Mouse (Mus musculus) MEL (cell line): ENCODE measurements around the gene Rassf1. TPM values are rescaled to one million over a fixed set of nuclear protein-coding genes. Genes with fewer than 3 reads are reported as not detected.

ENCODE experiments used
- DNase-seq: peaks from one replicate; pipeline ENCODE4 v3.0.0; 2011; ENCODE audit warnings: low read depth, low spot score
- H3K27ac ChIP-seq: 2 replicates; pipeline ENCODE4 v1.5.1; 2012; ENCODE audit warnings: low read depth, mild to moderate bottlenecking, control low read depth, low read length, moderate library complexity; ENCODE audit not compliant: control insufficient read depth
- H3K27me3 ChIP-seq, 2 experiments: fragments of 150-350 bp in 1 of 2; sonication (generic) in 1 of 2; 2 replicates each; pipeline ENCODE4 v1.6.1; 2012; ENCODE audit warnings: low read length in 2 of 2, mild to moderate bottlenecking in 2 of 2, improper control_type of control experiment in 1 of 2, moderate library complexity in 1 of 2; ENCODE audit not compliant: insufficient read depth in 2 of 2, control insufficient read depth in 1 of 2
- H3K36me3 ChIP-seq, 2 experiments: 2 replicates each; pipeline ENCODE4 v1.6.1; 2012 to 2014; ENCODE audit warnings: low read length in 2 of 2, improper control_type of control experiment in 1 of 2, inconsistent platforms in 1 of 2, mild to moderate bottlenecking in 1 of 2; ENCODE audit not compliant: insufficient read depth in 2 of 2, control insufficient read depth in 1 of 2
- H3K4me1 ChIP-seq, 2 experiments: fragments of 150-350 bp in 1 of 2; sonication (generic) in 1 of 2; 2 replicates each; pipeline ENCODE4 v1.6.1; 2012; ENCODE audit warnings: low read length in 2 of 2, improper control_type of control experiment in 1 of 2, mild to moderate bottlenecking in 1 of 2; ENCODE audit not compliant: insufficient read depth in 2 of 2, control insufficient read depth in 1 of 2
- H3K4me3 ChIP-seq, 2 experiments: fragments of 150-350 bp in 1 of 2; sonication (generic) in 1 of 2; 2 replicates each; pipeline ENCODE4 v1.5.1; 2012; ENCODE audit warnings: low read depth in 2 of 2, low read length in 2 of 2, mild to moderate bottlenecking in 2 of 2, moderate library complexity in 2 of 2, control low read depth in 1 of 2, improper control_type of control experiment in 1 of 2; ENCODE audit not compliant: control insufficient read depth in 1 of 2, insufficient read depth in 1 of 2
- H3K79me2 ChIP-seq: 2 replicates; pipeline ENCODE4 v1.6.1; 2012; ENCODE audit warnings: mild to moderate bottlenecking, low read length, moderate library complexity; ENCODE audit not compliant: control insufficient read depth, poor library complexity, insufficient read depth
- H3K9ac ChIP-seq: 2 replicates; pipeline ENCODE4 v1.6.1; 2012; ENCODE audit warnings: low read depth, mild to moderate bottlenecking, control low read depth, low read length, moderate library complexity; ENCODE audit not compliant: control insufficient read depth, poor library complexity, severe bottlenecking
- H3K9me3 ChIP-seq: fragments of 150-350 bp; sonication (generic); replicated peaks from 2 replicates; pipeline ENCODE4 v1.6.1; 2012; ENCODE audit warnings: mild to moderate bottlenecking, low read length, improper control_type of control experiment, moderate library complexity; ENCODE audit not compliant: insufficient read depth
- BHLHE40 ChIP-seq: IDR thresholded peaks from 2 replicates; pipeline ENCODE4 v1.6.1; 2012; ENCODE audit warnings: low read depth, mild to moderate bottlenecking, inconsistent platforms, low read length, improper control_type of control experiment, borderline replicate concordance
- CHD2 ChIP-seq: IDR thresholded peaks from 2 replicates; pipeline ENCODE4 v1.6.1; 2011; ENCODE audit warnings: low read length, improper control_type of control experiment
- ELF1 ChIP-seq: IDR thresholded peaks from 2 replicates; pipeline ENCODE4 v1.6.1; 2014; ENCODE audit warnings: low read depth, mild to moderate bottlenecking, inconsistent platforms, low read length, improper control_type of control experiment, moderate library complexity
- EP300 ChIP-seq, 2 experiments: IDR thresholded peaks; 2 replicates each; pipeline ENCODE4 v1.6.1; 2011; ENCODE audit warnings: improper control_type of control experiment in 2 of 2, low read length in 2 of 2, low read depth in 1 of 2, mild to moderate bottlenecking in 1 of 2
- ETS1 ChIP-seq: IDR thresholded peaks from 2 replicates; pipeline ENCODE4 v1.6.1; 2012; ENCODE audit warnings: low read depth, mild to moderate bottlenecking, inconsistent platforms, low read length, improper control_type of control experiment, moderate library complexity
- GABPA ChIP-seq: IDR thresholded peaks from 2 replicates; pipeline ENCODE4 v1.6.1; 2012; ENCODE audit warnings: low read depth, mild to moderate bottlenecking, inconsistent platforms, low read length, improper control_type of control experiment, moderate library complexity
- GATA1 ChIP-seq: IDR thresholded peaks from 2 replicates; pipeline ENCODE4 v1.6.1; 2011; ENCODE audit warnings: low read depth, low read length, improper control_type of control experiment
- HCFC1 ChIP-seq: IDR thresholded peaks from 2 replicates; pipeline ENCODE4 v1.6.1; 2012; ENCODE audit warnings: low read depth, mild to moderate bottlenecking, inconsistent platforms, low read length, improper control_type of control experiment, moderate library complexity
- JUND ChIP-seq: IDR thresholded peaks from 2 replicates; pipeline ENCODE4 v1.6.1; 2011; ENCODE audit warnings: low read depth, mild to moderate bottlenecking, improper control_type of control experiment, low read length
- KAT2A ChIP-seq: conservative IDR thresholded peaks from 2 replicates; pipeline ENCODE4 v1.6.1; 2012; ENCODE audit warnings: low read depth, low read length, improper control_type of control experiment, inconsistent platforms
- MAFK ChIP-seq: IDR thresholded peaks from 2 replicates; pipeline ENCODE4 v1.6.1; 2011; ENCODE audit warnings: low read depth, mild to moderate bottlenecking, low read length, improper control_type of control experiment, borderline replicate concordance
- MAX ChIP-seq: IDR thresholded peaks from 2 replicates; pipeline ENCODE4 v1.6.1; 2011; ENCODE audit warnings: low read length, improper control_type of control experiment
- MYB ChIP-seq: IDR thresholded peaks from 2 replicates; pipeline ENCODE4 v1.6.1; 2011; ENCODE audit warnings: mild to moderate bottlenecking, low read depth, low read length, improper control_type of control experiment
- MYC ChIP-seq: IDR thresholded peaks from 2 replicates; pipeline ENCODE4 v1.6.1; 2011; ENCODE audit warnings: low read depth, mild to moderate bottlenecking, low read length, improper control_type of control experiment, moderate library complexity
- NRF1 ChIP-seq: IDR thresholded peaks from 2 replicates; pipeline ENCODE4 v1.6.1; 2014; ENCODE audit warnings: low read depth, mild to moderate bottlenecking, inconsistent platforms, low read length, improper control_type of control experiment, moderate library complexity; ENCODE audit not compliant: poor library complexity, insufficient read depth, severe bottlenecking
- POLR2A ChIP-seq, 2 experiments: IDR thresholded peaks; 2 replicates each; pipeline ENCODE4 v1.6.1; 2011 to 2012; ENCODE audit warnings: low read length in 2 of 2, mild to moderate bottlenecking in 2 of 2, control low read depth in 1 of 2, improper control_type of control experiment in 1 of 2, low read depth in 1 of 2, moderate library complexity in 1 of 2; ENCODE audit not compliant: control insufficient read depth in 1 of 2, insufficient read depth in 1 of 2, poor library complexity in 1 of 2
- POLR2AphosphoS2 ChIP-seq: IDR thresholded peaks from 2 replicates; pipeline ENCODE4 v1.6.1; 2011; ENCODE audit warnings: low read length, improper control_type of control experiment
- POLR2AphosphoS5 ChIP-seq: IDR thresholded peaks from 2 replicates; pipeline ENCODE4 v1.6.1; 2012; ENCODE audit warnings: low read depth, borderline replicate concordance, mild to moderate bottlenecking, inconsistent platforms, low read length, moderate library complexity, mixed read lengths
- RAD21 ChIP-seq: IDR thresholded peaks from 2 replicates; pipeline ENCODE4 v1.6.1; 2011; ENCODE audit warnings: mild to moderate bottlenecking, low read depth, low read length, improper control_type of control experiment
- RCOR1 ChIP-seq: IDR thresholded peaks from 2 replicates; pipeline ENCODE4 v1.6.1; 2012; ENCODE audit warnings: low read depth, mild to moderate bottlenecking, inconsistent platforms, low read length, improper control_type of control experiment
- SIN3A ChIP-seq: IDR thresholded peaks from 2 replicates; pipeline ENCODE4 v1.6.1; 2012; ENCODE audit warnings: low read length, improper control_type of control experiment, inconsistent platforms
- SMC3 ChIP-seq: IDR thresholded peaks from 2 replicates; pipeline ENCODE4 v1.6.1; 2011; ENCODE audit warnings: low read depth, low read length, improper control_type of control experiment
- TAL1 ChIP-seq: IDR thresholded peaks from 2 replicates; pipeline ENCODE4 v1.6.1; 2012; ENCODE audit warnings: mild to moderate bottlenecking, inconsistent platforms, low read length, moderate library complexity, mixed read lengths
- TBP ChIP-seq: IDR thresholded peaks from 2 replicates; pipeline ENCODE4 v1.8.0; 2011; ENCODE audit warnings: low read depth, low read length, improper control_type of control experiment
- TCF12 ChIP-seq: IDR thresholded peaks from 2 replicates; pipeline ENCODE4 v1.6.1; 2014; ENCODE audit warnings: low read depth, mild to moderate bottlenecking, inconsistent platforms, low read length, improper control_type of control experiment, moderate library complexity
- ZKSCAN1 ChIP-seq: IDR thresholded peaks from 2 replicates; pipeline ENCODE4 v1.6.1; 2012; ENCODE audit warnings: low read depth, mild to moderate bottlenecking, inconsistent platforms, low read length, improper control_type of control experiment, moderate library complexity
- ZMIZ1 ChIP-seq: IDR thresholded peaks from 2 replicates; pipeline ENCODE4 v1.6.1; 2012; ENCODE audit warnings: low read depth, mild to moderate bottlenecking, inconsistent platforms, low read length, improper control_type of control experiment, moderate library complexity
- ZNF384 ChIP-seq: IDR thresholded peaks from 2 replicates; pipeline ENCODE4 v1.6.1; 2012; ENCODE audit warnings: low read depth, mild to moderate bottlenecking, inconsistent platforms, low read length, improper control_type of control experiment
- polyA plus RNA-seq, 2 experiments: library from polyadenylated mRNA; stranded (reverse) in 1 of 2; unstranded in 1 of 2; fragments of >175 nt in 1 of 2; fragments of >200 nt in 1 of 2; gene quantifications; 2 replicates each; pipeline versions ENCODE4 v1.2.1 to v1.2.4; 2012; ENCODE audit warnings: low replicate concordance in 2 of 2, low read depth in 1 of 2; ENCODE audit not compliant: insufficient read length in 2 of 2, insufficient read depth in 1 of 2, missing spikeins in 1 of 2
- total RNA-seq: library from RNA; depleted of rRNA; stranded (reverse); fragments of 300-350 nt; gene quantifications from 2 replicates; pipeline ENCODE4 v1.2.3, GENCODE M21; 2012

The Rassf1 gene
- total and polyA plus RNA-seq, 3 experiments = 48.0 to 56.9 TPM; not detected in 1

- H3K9me3 ChIP-seq = no peaks in the 10 kb centered on the region
- H3K27ac ChIP-seq = no peak overlapping the region
- no peak overlapping the region for H3K4me3 ChIP-seq
- no peak for DNase-seq
- peaks cover 4% of the 10 kb centered on the region; the same call in 1 of the 2 replicates for H3K79me2 ChIP-seq
- TF ChIP-seq ETS1 = no peak
- TF ChIP-seq TCF12 = no peak
- TF ChIP-seq BHLHE40 = no peak
- no peak for TF ChIP-seq ZMIZ1
- TF ChIP-seq EP300 (IDR thresholded peaks at IDR 0.05; ENCODE audit: low read depth in 1 of 2, low read length in 2 of 2) = no peak
- TF ChIP-seq TBP = no peak
- no peak for TF ChIP-seq GABPA
- TF ChIP-seq ZNF384 = no peak
- TF ChIP-seq MYC = no peak
- no peak for TF ChIP-seq HCFC1
- TF ChIP-seq TAL1 = no peak
- no peak for TF ChIP-seq MAFK
- TF ChIP-seq POLR2AphosphoS2 = no peak
- TF ChIP-seq JUND = no peak
- no peak for TF ChIP-seq MYB
- TF ChIP-seq SMC3 = no peak
- TF ChIP-seq SIN3A = no peak
- TF ChIP-seq POLR2A (IDR thresholded peaks at IDR 0.05; ENCODE audit: control insufficient read depth in 1 of 2, insufficient read depth in 1 of 2, low read depth in 1 of 2, low read length in 2 of 2, poor library complexity in 1 of 2) = no peak
- TF ChIP-seq POLR2AphosphoS5 = no peak
- no peak overlapping the region for H3K9ac ChIP-seq
- peaks cover 0 to 2% of the 10 kb centered on the region in 2 experiments; a peak in 1 of 4 replicates for H3K36me3 ChIP-seq
- H3K4me1 ChIP-seq = peaks cover 0 to 8% of the 10 kb centered on the region in 2 experiments; a peak in 1 of 4 replicates
- H3K27me3 ChIP-seq = no peaks in the 10 kb centered on the region
Observed at GRCm38 (mm10) chr9:107543299-107543698, 8.1 kb upstream of the Rassf1 start.

- H3K9me3 ChIP-seq = no peaks in the 10 kb centered on the region
- peaks cover 0 to 8% of the 10 kb centered on the region in 2 experiments; a peak in 1 of 4 replicates for H3K4me1 ChIP-seq
- no peak overlapping the region for H3K9ac ChIP-seq
- H3K27ac ChIP-seq = no peak overlapping the region
- H3K79me2 ChIP-seq = peaks cover 4% of the 10 kb centered on the region; the same call in 1 of the 2 replicates
- H3K4me3 ChIP-seq = no peak overlapping the region
- TF ChIP-seq MYB = no peak
- TF ChIP-seq SIN3A = no peak
- TF ChIP-seq RCOR1 = no peak
- no peak for TF ChIP-seq NRF1
- no peak for TF ChIP-seq ZMIZ1
- no peak for TF ChIP-seq GATA1
- TF ChIP-seq CHD2 = no peak
- TF ChIP-seq MAX = no peak
- TF ChIP-seq TBP = no peak
- TF ChIP-seq JUND = no peak
- TF ChIP-seq MAFK = no peak
- TF ChIP-seq ZKSCAN1 = no peak
- no peak for TF ChIP-seq ELF1
- no peak for TF ChIP-seq ETS1
- no peak for TF ChIP-seq ZNF384
- TF ChIP-seq KAT2A = no peak
- TF ChIP-seq POLR2A (IDR thresholded peaks at IDR 0.05; ENCODE audit: control insufficient read depth in 1 of 2, insufficient read depth in 1 of 2, low read depth in 1 of 2, low read length in 2 of 2, poor library complexity in 1 of 2) = no peak
- no peak for TF ChIP-seq RAD21
- no peak for DNase-seq
- peaks cover 0 to 2% of the 10 kb centered on the region in 2 experiments; a peak in 1 of 4 replicates for H3K36me3 ChIP-seq
- H3K27me3 ChIP-seq = no peaks in the 10 kb centered on the region
Observed at GRCm38 (mm10) chr9:107544196-107544700, 7.1 kb upstream of the Rassf1 start.
